In the genomic region with DNA sequence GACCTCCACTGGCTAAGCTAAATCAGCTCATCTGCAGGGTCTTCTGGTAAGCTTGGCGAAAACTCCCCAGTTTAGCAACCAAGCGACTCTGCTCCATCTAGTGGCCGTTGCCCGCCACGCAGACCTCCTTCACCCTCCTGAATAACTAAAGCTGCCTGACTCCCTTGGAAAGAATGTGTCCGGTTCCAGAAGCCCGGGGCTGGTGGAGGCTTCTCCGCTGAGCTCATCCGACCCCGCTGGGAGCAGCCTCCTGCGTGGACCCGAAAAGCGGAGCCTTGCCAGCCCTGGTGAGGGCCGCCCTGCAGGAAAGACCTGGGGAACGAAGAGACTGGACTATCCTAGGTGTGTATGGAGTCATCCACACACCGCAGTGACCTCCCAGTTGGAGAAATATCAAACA, we compare ENCODE assay signal across 8 mouse cellular contexts.
A peak's percentile ranks its signal among the peaks of the same experiment; 100 is the strongest.
DNase-seq lines count a peak whose midpoint lies in the region; ATAC-seq lines count a peak whose summit lies in the region.

No protein-coding gene starts in this region.

- peak; percentile 53 for ATAC-seq in megakaryocyte-erythroid progenitor cell, adult 5-6 weeks (replicated peaks; ENCODE audit: low FRiP score, low TSS enrichment, poor library complexity, severe bottlenecking)

- DNase-seq in ZHBTc4 (ENCODE audit: low read depth, low spot score): peak; percentile 90
- DNase-seq in cerebellum, postnatal 4 days (ENCODE audit: low spot score in 2 of 2): peak; percentile 61 to 82
- DNase-seq in gastrocnemius, adult 8-10 months (ENCODE audit: low spot score in 2 of 2): peak; percentile 61 to 62
- DNase-seq in induced T-regulatory cell, adult 2 months (ENCODE audit: low read depth): peak; percentile 72
- DNase-seq in left cerebral cortex, postnatal 10 days (ENCODE audit: extremely low spot score in 1 of 2, low spot score in 2 of 2): peak; percentile 44 to 80
- peak; percentile 43 for DNase-seq in right cerebral cortex, postnatal 25 days
- DNase-seq in yolk sac, embryonic 10.5 days (ENCODE audit: low spot score): peak; percentile 84

- intact Hi-C loops in left cerebral cortex, postnatal 10 days (cut with DNase I): loop anchor here (2.0 kb wide), 1 partner anchor 202 kb away; no protein-coding TSS in a partner anchor

Comparison
In these comparisons a context has a peak if more than half of its experiments do, and no peak if none do; other contexts are left out.
1. Peak in every context shown above with its lines: DNase-seq and ATAC-seq.